Mouse (Mus musculus): ENCODE results near the gene Hdac4.

The Hdac4 gene

DNA sequence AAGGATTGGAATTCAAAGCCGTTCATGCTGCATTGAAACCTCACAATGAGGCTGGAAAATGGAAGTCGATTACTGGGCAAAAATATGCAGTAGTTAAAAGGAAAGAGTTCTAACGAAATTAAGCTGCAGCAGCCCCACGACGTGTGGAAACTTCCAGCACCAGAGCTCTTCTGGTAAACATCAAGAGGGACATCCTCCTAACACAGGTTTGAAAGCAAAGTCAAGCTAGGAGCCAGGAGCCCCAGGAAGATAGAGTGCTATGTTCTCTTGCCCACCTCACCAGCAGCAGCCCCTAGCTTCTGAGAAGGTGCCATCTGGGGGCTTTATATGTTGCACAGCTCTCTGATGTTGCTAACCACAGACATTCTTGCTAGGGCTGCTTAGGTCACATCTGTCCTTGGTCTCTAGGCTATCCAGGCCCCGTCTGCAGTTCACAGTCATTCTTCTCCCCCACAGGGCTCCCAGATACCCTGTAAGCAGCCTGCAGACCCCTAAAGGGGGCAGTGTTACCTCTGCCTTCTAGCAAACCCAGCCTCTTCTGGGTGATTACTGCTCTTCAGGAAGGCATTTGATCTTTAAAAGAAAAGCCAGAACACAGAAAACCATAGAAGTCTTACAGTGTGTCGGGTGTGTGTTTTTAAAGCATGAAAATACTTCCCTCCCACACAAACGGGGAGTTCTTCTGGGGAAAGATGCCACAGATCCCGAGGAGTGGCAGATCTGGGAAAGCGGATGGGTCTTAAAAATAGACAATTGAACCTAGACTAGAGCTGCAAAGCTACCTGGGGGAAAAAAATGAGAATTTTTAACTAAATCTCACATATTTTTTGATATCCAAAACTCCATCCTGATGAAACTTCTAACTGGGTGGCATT lies 17.2 kb downstream of the Hdac4 start:
- DNase-seq (ENCODE audit: low spot score in 2 of 2), result peak in 1 of 2 experiments; percentile 50

DNA sequence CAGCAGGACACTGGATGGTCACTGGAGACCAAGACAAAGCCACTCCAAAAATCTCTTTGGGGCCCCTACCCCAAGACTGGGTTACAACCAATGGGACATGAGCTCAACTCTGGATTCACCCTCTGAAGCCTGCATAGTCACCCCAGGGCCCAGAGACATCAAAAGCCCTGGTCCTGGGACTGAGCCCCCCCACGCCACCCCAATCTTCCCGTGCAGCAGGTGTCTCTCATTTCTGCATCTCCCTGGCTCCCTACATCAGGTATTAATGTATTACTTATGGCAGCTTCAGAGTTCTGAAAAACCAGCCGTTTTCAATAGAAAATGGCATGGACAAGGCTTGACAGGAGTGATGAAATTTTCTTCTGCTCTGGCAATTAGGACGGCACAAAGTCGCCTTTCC lies 17.9 kb downstream of the Hdac4 start:
- DNase-seq (ENCODE audit: low spot score in 2 of 2), result no peak

DNA sequence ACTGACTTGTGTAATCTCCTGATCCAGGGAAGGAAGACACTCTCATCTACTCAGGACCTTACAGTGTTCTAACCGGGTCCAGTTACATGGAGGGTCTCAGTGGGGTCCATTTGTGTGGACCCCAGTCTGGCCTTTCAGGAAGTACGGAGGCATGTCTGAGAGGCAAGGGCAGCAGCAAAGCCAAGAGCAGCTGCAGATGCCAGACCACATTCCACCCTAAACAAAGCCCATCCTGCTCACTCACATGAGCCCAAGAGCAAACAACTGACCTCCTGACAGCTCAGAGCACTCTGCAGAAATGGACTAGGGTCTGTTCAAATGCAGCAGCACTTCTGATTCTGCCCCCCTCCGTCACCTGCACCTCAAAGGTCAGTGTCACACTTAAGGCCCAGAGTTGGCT lies 18.3 kb downstream of the Hdac4 start:
- no peak for DNase-seq (ENCODE audit: low spot score in 2 of 2)

DNA sequence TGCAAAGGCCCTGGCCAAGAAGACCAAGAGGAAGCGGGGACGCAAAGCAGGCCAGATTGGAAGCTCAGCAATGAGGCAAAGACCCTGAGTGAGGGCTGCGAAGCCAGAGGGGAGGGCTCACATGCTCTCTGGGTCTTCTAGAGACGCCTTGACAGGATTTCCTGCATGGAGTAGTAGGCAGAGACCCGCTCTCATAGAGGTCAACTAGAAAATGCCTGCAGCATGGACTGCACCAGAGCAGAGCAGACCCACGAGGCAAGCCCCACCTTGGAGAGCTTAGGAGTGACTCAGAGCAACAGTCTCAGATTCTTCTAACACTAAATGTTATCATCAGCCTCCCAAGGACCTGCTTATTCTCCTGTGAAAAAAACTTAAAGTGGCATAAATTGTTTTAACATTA lies 20.2 kb downstream of the Hdac4 start:
- no peak for DNase-seq (ENCODE audit: low spot score in 2 of 2)

DNA sequence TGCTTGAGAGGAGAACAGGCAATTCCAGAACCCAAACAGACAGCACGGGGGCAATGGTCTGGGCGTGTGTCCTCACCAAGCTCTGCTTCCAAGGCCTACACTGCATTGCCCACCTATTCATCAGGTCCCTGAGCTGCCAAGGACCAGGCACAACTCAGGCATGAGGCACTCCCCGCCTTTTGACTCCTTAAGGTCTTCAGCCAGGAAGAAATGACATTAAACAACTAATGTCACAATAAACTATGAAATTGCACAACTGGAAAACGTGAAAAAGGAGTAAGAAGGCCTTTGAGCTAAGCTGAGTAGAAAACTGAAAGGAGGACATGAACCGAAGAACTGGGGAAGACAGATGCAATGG lies 20.6 kb downstream of the Hdac4 start:
- DNase-seq (ENCODE audit: low spot score in 2 of 2), result no peak

DNA sequence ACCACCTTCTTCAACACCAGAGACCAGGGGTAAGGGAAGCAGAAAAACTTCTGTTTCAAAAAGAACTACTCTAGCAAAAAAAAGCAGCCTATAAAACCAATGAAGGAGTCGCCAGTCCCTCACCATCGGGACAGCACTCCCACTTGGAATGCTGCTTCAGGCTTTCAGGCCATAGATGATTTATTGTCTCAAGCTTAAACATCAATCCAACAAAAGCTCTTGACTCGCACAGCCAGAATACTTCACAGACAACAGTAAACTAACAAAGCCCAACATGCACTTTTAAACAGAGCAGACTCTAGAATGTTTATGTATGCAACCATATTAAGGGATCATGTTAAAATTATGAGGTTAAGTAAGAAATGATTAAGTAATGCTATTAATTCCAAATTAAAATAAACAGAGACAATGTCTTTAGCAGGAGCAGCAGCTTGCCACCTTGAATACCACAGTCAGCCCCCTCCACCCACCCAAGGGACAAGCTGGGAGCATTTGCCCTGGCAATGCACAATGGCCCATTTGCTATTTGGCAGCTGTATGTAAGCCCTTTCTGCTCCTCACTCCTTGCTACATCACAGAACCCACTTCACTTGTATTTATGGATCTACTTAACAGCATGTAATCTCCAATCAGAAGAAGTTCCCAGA lies 21.1 kb downstream of the Hdac4 start:
- DNase-seq (ENCODE audit: low spot score in 2 of 2), result no peak

DNA sequence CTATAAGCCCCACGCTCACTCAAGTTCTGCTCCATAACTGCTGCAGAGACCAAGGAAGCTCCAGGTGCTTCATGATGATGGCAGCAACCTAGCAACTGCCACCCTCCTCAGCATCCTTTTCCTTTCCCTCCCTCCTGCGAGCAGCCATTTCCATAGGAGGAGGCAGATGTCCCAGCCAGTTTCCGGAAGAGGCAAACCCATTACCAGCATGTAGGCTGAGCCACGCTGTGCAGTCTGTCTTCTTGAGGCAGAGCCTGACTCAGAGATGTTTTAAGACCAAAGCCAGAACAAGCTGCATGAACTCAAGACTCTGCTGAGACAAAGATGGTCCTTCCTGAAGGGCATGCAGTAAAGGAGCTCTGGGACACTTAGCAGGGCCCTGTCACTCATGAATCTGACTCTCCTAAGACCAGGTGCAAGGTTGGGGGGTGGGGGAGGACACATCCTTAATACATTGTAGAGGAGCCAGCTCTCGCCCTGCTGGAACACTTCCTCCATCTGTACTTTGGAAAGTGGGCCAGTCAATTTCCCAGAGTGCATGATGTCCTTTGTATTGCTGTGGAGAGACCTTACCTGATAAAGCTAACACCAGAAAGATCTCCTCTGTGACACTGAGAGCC lies 24.8 kb downstream of the Hdac4 start:
- DNase-seq (ENCODE audit: low spot score in 2 of 2), result peak; percentile 33 to 58

DNA sequence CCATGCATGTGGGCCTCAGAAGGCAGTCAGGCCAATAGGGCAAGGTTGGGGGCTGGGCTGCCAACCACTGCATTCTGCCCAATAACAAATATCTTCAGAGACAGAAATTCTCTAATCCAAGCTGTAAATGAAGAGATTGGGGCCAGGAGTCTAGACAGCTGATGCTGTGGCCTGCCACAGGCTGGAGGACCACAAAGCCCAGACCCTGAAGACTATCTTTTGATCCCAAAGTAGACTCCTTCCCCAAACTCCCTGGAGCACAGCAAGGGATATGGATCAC lies 25.8 kb downstream of the Hdac4 start:
- DNase-seq (ENCODE audit: low spot score in 2 of 2), result no peak

DNA sequence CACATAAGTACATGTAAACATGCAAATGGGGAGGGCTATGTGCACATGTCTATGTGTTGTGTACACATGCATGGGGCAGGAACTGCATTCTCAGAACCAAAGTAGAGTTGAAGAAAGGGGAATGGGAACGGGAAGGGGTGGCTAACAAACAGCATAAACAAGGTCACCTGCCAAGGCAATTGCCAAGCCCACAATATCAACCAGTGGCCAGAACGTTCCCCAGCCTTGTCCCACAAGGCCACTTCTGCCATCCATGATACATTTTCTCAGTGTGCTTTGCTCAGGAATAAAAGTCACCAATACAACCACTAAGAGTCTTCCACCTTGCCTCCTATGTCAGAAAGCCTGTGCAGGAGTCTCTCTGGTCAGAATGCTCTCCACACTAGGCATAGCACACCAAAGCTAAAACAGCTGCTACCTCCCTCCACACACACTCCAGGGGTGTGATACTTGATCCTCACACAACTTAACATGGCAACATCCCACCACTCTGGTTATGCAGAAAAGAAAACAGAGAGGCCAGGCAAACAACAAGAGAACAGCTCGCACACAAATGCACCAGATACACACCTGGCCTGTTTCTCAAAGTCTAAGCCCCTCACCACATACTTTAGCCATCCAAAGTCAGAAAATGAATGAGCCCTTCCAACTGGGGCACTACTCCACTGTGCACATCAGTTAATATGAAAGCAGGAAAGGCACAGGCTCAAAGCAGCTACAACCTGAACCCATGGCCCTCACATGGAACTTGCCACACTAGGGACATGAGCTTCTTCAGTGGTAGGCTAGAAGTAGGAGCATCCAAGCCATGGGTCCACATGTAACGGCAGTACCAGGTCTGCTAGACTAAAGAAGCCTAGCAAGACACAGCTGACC lies 26.4 kb downstream of the Hdac4 start:
- no peak for DNase-seq (ENCODE audit: low spot score in 2 of 2)

DNA sequence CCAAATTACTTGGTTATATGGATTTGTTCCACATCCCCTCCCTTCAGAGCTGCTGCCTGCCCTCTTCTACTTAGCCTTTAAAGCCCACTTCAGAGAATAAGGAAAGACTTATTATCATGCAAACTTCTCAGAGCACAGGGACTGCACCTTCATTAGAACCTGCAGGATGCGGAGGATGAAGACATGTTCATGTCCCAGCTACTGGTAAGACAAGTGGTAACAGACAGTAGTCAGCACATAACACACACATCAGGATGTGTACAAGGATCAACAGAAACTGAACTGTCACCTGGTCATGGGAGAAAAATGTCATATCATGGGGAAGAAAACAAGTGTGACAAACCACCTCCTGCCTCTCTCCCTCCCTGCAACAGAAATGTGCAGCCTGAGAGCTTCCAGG lies 31.6 kb downstream of the Hdac4 start:
- DNase-seq (ENCODE audit: low spot score in 2 of 2), result no peak

DNA sequence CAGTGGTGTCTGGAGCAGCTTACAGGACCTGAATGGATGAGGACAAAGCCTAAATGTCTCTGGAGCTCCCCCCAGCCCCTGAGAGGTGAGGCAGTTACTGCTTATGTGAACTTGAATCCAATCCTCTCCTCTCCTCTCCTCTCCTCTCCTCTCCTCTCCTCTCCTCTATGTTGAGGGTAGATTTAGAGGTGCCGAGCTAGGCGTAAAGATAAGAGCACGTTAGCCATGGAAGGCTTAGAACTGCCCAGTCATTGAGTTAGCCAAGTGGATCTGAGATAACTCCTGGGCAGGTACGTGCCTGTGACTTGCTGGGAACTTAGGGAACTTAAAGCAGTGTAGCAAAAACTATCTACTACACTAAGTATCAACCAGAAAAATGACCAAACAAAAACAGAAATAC lies 35.7 kb downstream of the Hdac4 start:
- no peak for DNase-seq (ENCODE audit: low spot score in 2 of 2)

DNA sequence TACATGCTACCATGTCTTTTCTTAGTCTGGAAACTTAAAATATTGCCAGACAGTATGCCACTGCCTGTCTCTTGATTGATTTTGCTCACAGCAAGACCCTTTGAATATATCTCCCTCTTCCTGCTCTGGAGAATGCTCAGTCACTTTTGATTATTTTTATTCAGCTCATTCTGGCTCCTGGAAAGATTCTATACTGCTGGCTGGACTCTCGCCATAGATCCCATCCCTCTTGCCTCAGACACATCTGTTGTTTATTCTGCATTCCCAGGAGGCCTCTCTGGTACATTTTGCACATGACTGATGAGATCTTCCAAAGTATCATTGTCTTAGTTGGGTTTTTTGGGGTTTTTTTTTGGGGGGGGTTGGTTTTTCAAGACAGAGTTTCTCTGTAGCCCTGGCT lies 45.3 kb downstream of the Hdac4 start:
- DNase-seq (ENCODE audit: low spot score in 2 of 2), result peak in 1 of 2 experiments; percentile 48

DNA sequence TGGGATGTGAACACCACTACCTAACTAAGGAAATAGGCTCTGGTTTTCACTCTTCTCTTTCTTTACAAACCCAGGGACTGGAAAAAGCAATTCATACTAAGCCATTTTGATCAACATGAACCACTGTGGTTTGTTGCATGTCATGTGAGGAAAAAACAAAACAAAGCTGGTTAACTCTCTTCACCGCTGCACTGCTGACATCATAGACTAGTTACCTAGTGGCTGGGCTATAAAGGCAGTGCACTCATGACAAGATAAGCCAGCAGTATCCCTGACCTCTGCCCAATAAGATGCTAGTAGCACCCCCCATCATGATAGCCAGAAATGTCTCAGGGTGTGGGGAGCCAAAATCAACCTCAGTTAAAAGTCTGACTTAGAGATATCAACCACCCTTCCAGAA lies 47.0 kb downstream of the Hdac4 start:
- DNase-seq (ENCODE audit: low spot score in 2 of 2), result no peak

DNA sequence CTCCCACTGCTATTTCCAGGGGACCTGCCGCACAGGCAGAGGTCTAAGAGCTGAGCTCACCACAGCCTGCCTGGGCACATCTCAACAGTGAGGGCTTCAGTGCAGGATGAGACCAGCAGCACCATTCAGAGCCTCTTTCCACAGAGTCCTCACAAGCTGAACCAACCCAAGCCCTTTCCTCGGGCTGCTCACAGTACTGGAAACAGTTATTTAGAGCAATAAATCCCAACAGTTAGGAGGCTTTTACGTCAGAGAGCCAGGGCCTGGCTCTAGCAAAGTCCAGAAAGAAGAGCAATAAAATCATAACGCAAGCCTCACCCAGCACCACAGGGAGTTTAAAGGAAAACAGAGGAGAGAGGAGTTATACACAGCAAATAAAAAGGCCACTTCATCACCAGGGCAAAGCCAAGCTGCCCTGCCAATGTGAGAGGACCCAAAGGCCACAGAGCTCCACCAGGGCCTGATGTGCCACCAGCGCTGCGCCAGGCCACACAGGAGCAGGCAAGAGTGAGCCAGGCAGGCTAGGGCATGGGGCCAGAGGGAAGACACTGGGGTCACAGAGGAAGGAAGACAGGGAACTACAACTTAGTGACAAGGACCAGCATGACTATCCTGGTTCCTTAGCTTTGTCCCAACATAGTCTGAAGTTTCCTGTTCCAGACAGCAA lies 50.5 kb downstream of the Hdac4 start:
- no peak for DNase-seq (ENCODE audit: low spot score in 2 of 2)

DNA sequence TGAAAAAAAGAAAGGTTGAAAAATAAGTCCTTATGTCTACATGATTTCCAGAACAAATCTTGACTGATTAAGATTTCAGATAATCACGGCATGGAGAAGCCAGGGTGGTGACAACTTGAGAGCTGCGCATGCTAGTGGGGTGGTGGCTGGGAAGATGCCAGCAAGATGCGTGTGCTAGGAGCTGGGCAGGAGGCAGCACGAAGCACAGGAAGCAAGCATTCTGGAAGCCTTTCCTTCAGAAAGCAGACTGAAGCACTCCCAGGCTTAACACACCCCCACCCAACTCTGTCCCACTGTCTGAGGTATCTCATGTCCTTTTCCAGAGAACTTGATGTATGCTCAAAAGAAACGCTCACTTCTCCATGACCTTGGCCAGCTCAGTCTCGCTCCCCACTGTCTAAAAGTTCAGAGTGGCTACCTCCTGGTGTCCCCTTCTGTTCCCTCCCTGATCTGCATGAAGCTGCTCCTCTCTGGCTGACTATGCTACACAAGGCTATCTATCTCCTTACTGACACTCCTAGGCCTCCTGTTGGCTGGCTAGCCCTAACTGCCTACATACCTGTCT lies 52.1 kb downstream of the Hdac4 start:
- DNase-seq (ENCODE audit: low spot score in 2 of 2), result peak in 1 of 2 experiments; percentile 50

DNA sequence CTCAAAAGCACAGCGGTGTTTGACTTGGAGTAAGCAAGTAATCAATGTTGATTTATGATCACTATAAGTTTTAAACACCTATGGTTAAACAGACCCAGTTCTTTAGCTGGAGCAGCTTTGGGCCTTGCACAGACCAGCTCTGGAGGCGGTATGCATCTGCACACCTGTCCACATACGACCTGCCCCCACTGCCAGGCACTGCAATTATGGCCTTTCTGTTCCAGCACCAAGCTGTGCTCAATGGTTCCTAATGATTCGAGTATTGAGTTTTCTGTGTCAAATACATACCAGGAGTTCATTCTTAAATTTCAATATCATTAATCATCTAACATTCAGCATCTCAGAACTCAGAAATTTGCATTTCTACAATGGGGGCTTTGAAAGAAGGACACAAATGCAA lies 52.7 kb downstream of the Hdac4 start:
- DNase-seq (ENCODE audit: low spot score in 2 of 2), result no peak

DNA sequence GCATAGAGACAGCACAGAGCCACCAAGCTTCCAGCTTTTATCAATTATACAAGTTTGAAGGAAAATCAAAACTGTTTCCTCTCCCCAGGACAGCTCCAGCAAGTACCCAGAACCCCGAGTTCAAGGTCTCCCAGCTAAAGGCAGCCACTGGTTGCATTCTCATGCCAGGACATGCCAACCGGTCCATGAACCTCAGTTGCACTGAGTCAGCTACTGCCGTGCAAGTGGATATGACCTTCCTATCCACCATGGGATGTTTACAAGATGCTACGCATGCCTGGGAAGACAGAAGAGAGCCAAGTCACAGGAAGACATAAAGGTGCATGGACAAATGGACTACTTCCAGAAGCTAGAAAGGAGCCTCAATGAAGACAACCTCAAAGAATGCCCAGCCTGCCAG lies 56.5 kb downstream of the Hdac4 start:
- DNase-seq (ENCODE audit: low spot score in 2 of 2), result no peak

DNA sequence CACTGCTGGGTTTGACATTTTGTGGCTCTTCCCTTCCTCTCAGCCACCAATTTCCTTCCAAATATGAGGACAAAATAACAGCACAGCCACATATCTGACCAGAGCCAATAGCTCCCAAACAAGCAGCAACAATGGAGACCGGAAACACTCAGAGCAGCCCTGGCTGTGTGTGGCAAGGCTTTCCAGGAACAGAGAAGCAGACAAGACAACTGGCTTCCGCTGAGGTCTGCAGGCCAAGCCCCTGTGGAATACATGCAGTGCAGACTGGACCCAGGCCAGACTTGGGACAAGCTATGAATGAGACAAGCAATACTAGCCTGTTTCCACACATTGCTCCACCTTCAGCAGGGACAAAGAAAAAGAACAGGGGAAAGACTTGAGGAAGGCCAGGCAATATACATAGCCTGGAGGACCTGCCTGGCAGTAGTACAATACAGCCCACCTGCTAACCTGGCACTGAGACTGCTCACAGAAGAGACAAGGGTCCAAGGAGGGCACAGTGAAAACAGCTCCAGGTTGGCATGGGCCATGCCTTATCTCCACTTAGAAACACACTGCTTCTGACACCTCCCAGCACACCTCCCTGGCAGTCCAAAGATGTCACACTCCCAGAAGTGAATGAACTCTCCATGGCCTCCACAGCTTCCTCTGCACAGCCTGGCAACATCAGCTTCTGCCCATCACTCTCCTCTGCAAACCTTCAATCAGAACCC lies 58.2 kb downstream of the Hdac4 start:
- no peak for DNase-seq (ENCODE audit: low spot score in 2 of 2)

DNA sequence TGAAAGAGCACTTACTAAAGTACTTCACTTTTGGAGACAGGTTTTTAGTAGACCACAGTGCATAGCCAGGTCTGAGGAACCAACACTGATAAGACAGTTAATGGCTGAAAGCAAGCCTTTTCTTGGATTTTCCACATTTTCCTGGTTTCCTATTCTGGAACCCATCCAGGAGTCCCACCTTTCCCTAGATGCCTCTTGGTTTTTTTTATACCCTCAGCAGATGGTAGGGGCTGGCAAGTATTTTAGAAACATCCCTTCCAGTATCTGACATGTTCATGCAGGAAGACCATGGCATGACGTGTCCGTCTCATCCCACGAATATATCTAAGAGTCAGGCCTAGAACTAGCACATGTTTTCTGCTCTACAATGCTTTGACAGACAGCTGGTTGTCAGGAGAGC lies 59.1 kb downstream of the Hdac4 start:
- DNase-seq (ENCODE audit: low spot score in 2 of 2), result no peak

DNA sequence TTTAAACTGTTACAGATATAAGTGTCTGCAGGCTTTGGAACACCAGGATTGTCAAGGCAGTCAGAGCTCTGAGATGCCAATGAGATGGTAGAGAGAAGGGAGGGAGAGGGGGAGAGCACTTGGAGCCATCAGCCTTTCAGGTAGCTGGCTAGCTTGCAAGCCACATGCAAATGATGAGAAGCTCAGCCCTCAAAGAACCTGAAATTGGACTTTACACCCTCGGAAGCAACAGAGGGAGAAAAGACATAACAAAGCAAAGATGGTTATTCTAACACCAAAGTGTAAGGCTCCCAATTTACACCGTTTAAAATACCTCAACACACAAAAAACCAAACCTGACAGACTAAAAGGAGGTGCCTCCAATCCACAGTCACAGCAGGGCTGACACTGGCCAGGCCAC lies 63.3 kb downstream of the Hdac4 start:
- DNase-seq (ENCODE audit: low spot score in 2 of 2), result no peak
